Mouse (Mus musculus): ENCODE measurements around the gene Clcc1. TPM values are rescaled to one million over a fixed set of nuclear protein-coding genes. Genes with fewer than 3 reads are reported as not detected.

The Clcc1 gene
- polyA plus RNA-seq, 1 experiment = 47.2 TPM

DNA sequence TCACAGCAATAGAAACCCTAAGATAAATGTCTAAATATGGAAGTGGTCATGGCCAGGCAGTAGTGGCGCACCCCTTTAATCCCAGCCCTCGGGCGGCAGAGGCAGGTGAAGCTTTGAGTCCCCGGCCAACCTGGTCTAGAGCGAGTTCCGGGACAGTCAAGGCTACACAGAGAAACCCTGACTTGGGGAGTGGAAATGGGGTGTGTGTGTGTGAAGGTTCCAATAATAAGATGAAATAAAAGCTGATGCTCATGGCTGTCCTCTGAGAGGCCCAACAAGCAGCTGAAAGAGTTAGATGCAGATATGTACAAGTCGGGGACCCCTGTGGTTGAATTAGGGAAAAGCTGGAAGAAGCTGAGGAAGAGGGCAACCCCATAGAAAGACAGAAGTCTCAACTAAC is 32.0 kb downstream of the Clcc1 start:
- H3K27me3 ChIP-seq (ENCODE audit: control insufficient read depth, insufficient read depth, low read length) = no peaks in the 10 kb centered on the region
- TF ChIP-seq POLR2A (IDR thresholded peaks at IDR 0.05; ENCODE audit: borderline replicate concordance, insufficient read depth, low read length) = no peak
- TF ChIP-seq CTCF (IDR thresholded peaks at IDR 0.05; ENCODE audit: borderline replicate concordance, insufficient read depth, low read depth, low read length) = no peak
- WGBS = 95% methylated on average over 7 of the region's 7 CpGs
- no peak for DNase-seq
- H3K4me3 ChIP-seq (replicated peaks; ENCODE audit: insufficient read depth, low read depth, low read length) = no peak overlapping the region
- H3K4me1 ChIP-seq (ENCODE audit: control insufficient read depth, insufficient read depth, low read length) = no peaks in the 10 kb centered on the region
- no peak overlapping the region for H3K27ac ChIP-seq (ENCODE audit: insufficient read depth, low read length)

DNA sequence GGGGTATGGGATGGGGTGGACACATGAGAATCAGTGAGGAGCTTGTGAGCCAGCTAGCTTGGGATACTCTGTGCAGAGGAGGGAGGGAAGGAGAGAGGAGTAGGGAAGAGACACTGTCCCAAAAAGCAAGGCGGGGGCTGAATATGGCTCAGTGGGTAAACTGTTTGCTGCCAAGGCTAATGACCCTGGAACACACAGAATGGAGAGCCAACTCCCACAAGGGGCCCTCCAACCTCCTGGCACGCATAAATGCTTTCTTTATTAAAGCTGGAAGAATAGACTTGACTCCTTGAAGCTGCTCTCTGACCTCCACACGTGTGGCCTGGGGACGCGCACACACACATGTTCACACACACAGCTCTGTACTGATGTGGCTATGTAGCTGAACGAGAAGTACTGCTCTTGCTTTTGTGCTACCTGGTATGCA is 35.3 kb downstream of the Clcc1 start:
- DNase-seq = no peak
- 20% methylated on average over 6 of the region's 6 CpGs for WGBS
- Histone ChIP-seq H3K27me3 (ENCODE audit: control insufficient read depth, insufficient read depth, low read length) (no peaks in the 10 kb centered on the region), H3K27ac (ENCODE audit: insufficient read depth, low read length) (no peak overlapping the region), H3K4me3 (replicated peaks; ENCODE audit: insufficient read depth, low read depth, low read length) (no peak overlapping the region), H3K4me1 (ENCODE audit: control insufficient read depth, insufficient read depth, low read length) (no peaks in the 10 kb centered on the region)
- TF ChIP-seq POLR2A (IDR thresholded peaks at IDR 0.05; ENCODE audit: borderline replicate concordance, insufficient read depth, low read length) = no peak
- no peak for TF ChIP-seq CTCF (IDR thresholded peaks at IDR 0.05; ENCODE audit: borderline replicate concordance, insufficient read depth, low read depth, low read length)

DNA sequence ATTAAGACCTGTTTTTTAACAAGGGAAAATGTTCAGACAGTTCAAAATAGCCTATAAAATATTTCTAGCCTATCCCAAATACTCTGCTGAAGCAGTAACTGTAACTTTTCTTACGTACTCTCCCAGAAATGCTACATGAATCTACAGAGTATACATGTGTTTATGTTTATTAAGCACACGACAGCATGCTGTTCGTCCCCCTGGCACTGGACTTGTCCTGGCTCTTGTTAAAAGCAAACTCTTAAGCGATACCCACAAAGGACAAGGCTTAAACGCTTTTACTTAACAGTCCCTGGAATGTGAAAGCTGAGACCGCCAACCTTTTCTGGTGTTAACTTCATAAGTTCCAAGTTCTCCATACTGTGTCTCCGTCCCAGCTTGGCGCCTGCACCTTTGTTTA is 35.7 kb downstream of the Clcc1 start:
- no peaks in the 10 kb centered on the region for H3K27me3 ChIP-seq (ENCODE audit: control insufficient read depth, insufficient read depth, low read length)
- H3K27ac ChIP-seq (ENCODE audit: insufficient read depth, low read length) = no peak overlapping the region
- H3K4me3 ChIP-seq (replicated peaks; ENCODE audit: insufficient read depth, low read depth, low read length) = no peak overlapping the region
- TF ChIP-seq POLR2A (IDR thresholded peaks at IDR 0.05; ENCODE audit: borderline replicate concordance, insufficient read depth, low read length) (no peak), CTCF (IDR thresholded peaks at IDR 0.05; ENCODE audit: borderline replicate concordance, insufficient read depth, low read depth, low read length) (no peak)
- 44% methylated on average over 8 of the region's 8 CpGs for WGBS
- no peaks in the 10 kb centered on the region for H3K4me1 ChIP-seq (ENCODE audit: control insufficient read depth, insufficient read depth, low read length)
- no peak for DNase-seq

DNA sequence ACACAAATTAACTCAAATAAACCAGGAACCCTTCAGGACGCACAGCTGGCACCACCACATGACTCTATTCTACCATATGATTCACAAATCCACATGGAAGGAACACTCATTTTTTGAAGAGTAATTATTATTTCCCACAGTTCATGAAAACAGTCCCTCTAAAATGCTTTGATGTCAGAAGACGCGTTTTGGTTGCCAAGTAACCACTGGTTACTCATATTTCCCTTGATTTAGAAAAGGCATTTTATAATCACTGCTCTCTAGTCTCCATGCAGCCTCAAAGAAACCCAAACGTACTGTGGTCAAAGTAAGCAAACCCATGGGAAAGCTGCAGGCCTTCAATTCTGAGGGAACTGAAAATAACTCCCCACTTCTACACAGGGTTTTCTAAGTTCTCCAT is 36.3 kb downstream of the Clcc1 start:
- no peaks in the 10 kb centered on the region for H3K27me3 ChIP-seq (ENCODE audit: control insufficient read depth, insufficient read depth, low read length)
- TF ChIP-seq POLR2A (IDR thresholded peaks at IDR 0.05; ENCODE audit: borderline replicate concordance, insufficient read depth, low read length) = no peak
- no peak for TF ChIP-seq CTCF (IDR thresholded peaks at IDR 0.05; ENCODE audit: borderline replicate concordance, insufficient read depth, low read depth, low read length)
- DNase-seq = no peak
- H3K4me3 ChIP-seq (replicated peaks; ENCODE audit: insufficient read depth, low read depth, low read length) = no peak overlapping the region
- WGBS = 72% methylated on average over 4 of the region's 4 CpGs
- H3K27ac ChIP-seq (ENCODE audit: insufficient read depth, low read length) = no peak overlapping the region
- H3K4me1 ChIP-seq (ENCODE audit: control insufficient read depth, insufficient read depth, low read length) = no peaks in the 10 kb centered on the region

DNA sequence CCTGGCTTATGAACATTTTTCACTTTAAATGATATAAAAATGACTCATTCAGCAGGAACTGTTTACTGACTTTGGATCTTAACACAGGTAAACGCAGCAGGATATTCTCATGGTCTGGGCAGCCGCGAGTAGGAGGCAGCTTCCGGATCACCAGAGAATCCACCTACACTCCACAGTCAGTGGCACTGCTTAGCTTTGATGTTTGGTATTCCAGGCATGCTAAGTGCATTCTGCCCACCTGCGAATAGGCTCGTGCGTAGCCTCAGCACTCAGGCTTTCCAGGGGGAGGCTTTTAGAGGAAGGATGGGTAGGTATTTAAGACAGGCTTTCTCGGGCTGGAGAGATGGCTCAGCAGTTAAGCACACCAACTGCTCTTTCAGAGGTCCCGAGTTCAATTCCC is 40.6 kb downstream of the Clcc1 start:
- H3K27me3 ChIP-seq (ENCODE audit: control insufficient read depth, insufficient read depth, low read length) = no peaks in the 10 kb centered on the region
- no peak overlapping the region for H3K27ac ChIP-seq (ENCODE audit: insufficient read depth, low read length)
- 94% methylated on average over 9 of the region's 9 CpGs for WGBS
- TF ChIP-seq POLR2A (IDR thresholded peaks at IDR 0.05; ENCODE audit: borderline replicate concordance, insufficient read depth, low read length) (no peak), CTCF (IDR thresholded peaks at IDR 0.05; ENCODE audit: borderline replicate concordance, insufficient read depth, low read depth, low read length) (no peak)
- H3K4me3 ChIP-seq (replicated peaks; ENCODE audit: insufficient read depth, low read depth, low read length) = no peak overlapping the region
- DNase-seq = no peak
- no peaks in the 10 kb centered on the region for H3K4me1 ChIP-seq (ENCODE audit: control insufficient read depth, insufficient read depth, low read length)

DNA sequence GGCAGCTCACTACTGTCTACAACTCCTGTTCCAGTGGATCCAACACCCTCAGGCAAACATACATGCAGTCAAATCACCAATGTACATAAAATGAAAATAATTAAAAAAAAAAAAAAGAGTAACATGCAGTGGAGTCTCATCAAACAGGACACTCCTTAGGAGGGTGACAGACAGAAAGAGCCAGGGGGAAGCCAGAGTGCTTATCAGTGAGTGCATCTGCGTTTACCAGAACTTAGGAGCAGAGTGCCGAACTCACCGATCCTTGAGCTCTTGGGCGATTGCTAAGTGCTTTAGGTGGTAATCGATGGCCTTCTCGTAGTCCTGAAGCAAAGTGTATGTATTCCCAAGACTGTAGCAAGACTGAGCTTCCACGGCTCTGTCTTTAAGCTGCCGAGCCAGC is 44.9 kb downstream of the Clcc1 start:
- H3K27ac ChIP-seq (ENCODE audit: insufficient read depth, low read length) = no peak overlapping the region
- no peaks in the 10 kb centered on the region for H3K27me3 ChIP-seq (ENCODE audit: control insufficient read depth, insufficient read depth, low read length)
- DNase-seq = no peak
- no peaks in the 10 kb centered on the region for H3K4me1 ChIP-seq (ENCODE audit: control insufficient read depth, insufficient read depth, low read length)
- TF ChIP-seq POLR2A (IDR thresholded peaks at IDR 0.05; ENCODE audit: borderline replicate concordance, insufficient read depth, low read length) (no peak), CTCF (IDR thresholded peaks at IDR 0.05; ENCODE audit: borderline replicate concordance, insufficient read depth, low read depth, low read length) (no peak)
- 96% methylated on average over 8 of the region's 8 CpGs for WGBS
- H3K4me3 ChIP-seq (replicated peaks; ENCODE audit: insufficient read depth, low read depth, low read length) = no peak overlapping the region

DNA sequence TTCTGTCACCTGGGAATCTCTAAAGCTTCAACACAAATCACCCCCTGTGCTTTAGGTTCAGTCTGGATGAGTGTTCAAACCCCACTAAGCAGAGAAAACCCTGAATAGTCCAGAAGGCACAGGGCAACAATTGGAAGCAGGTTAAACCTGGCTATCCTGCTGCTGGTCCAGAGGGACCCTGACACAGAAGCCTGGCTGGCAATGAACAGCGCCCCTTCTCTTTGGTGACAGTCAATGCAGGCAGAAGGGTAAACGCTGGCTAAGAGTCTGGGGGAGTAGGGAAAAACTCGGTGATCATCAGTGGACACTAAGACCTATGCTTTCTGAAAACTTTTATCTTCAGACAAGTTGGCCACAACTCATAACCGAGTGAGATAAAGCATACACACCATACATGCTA is 46.1 kb downstream of the Clcc1 start:
- H3K27ac ChIP-seq (ENCODE audit: insufficient read depth, low read length) = no peak overlapping the region
- TF ChIP-seq POLR2A (IDR thresholded peaks at IDR 0.05; ENCODE audit: borderline replicate concordance, insufficient read depth, low read length) = no peak
- no peak overlapping the region for H3K4me3 ChIP-seq (replicated peaks; ENCODE audit: insufficient read depth, low read depth, low read length)
- WGBS = 89% methylated on average over 4 of the region's 4 CpGs
- DNase-seq = no peak
- H3K4me1 ChIP-seq (ENCODE audit: control insufficient read depth, insufficient read depth, low read length) = no peaks in the 10 kb centered on the region
- no peaks in the 10 kb centered on the region for H3K27me3 ChIP-seq (ENCODE audit: control insufficient read depth, insufficient read depth, low read length)

DNA sequence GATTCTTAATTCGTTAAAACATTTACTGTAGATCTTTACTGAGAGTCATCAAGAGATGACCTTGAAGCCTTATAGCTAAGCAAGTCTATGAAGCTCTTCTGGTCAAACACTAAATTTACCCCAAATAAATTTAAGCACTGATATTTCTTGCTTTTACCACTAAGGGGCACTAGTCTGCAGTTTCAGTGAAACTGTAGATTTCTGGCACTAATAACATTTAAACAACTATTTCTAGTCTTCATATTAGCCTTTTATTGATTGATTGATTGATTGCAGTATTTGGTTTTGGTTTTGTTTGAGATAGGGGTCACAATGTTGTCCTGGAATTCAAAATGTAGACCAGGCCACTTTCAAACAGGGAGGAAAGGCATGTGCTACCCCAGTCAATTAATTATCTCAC is 47.5 kb downstream of the Clcc1 start:
- H3K27me3 ChIP-seq (ENCODE audit: control insufficient read depth, insufficient read depth, low read length) = no peaks in the 10 kb centered on the region
- H3K27ac ChIP-seq (ENCODE audit: insufficient read depth, low read length) = no peak overlapping the region
- 87% methylated on average over 1 of the region's 1 CpGs for WGBS
- DNase-seq = no peak
- TF ChIP-seq POLR2A (IDR thresholded peaks at IDR 0.05; ENCODE audit: borderline replicate concordance, insufficient read depth, low read length) (no peak), CTCF (IDR thresholded peaks at IDR 0.05; ENCODE audit: borderline replicate concordance, insufficient read depth, low read depth, low read length) (0 out of 2 replicates have a peak, but pooled peaks have one; percentile 4)
- no peak overlapping the region for H3K4me3 ChIP-seq (replicated peaks; ENCODE audit: insufficient read depth, low read depth, low read length)
- H3K4me1 ChIP-seq (ENCODE audit: control insufficient read depth, insufficient read depth, low read length) = no peaks in the 10 kb centered on the region
